Mouse (Mus musculus): Measurements from ENCODE around the gene Tmem167. TPM values are rescaled to one million over a fixed set of nuclear protein-coding genes. Genes with fewer than 3 reads are reported as not detected.
A peak's percentile ranks its signal among the peaks of the same experiment; 100 is the strongest.
"Not testable (repeated sequence)": the region's sequence is repeated elsewhere in the genome, so short reads cannot be mapped to it uniquely, and the experiment has no call there.

The Tmem167 gene
- 48.1 and 50.0 TPM in 2 replicates for polyA plus RNA-seq (2016; fragmentation: Nextera tagmentation; extraction: Ambion mirVana)

DNA sequence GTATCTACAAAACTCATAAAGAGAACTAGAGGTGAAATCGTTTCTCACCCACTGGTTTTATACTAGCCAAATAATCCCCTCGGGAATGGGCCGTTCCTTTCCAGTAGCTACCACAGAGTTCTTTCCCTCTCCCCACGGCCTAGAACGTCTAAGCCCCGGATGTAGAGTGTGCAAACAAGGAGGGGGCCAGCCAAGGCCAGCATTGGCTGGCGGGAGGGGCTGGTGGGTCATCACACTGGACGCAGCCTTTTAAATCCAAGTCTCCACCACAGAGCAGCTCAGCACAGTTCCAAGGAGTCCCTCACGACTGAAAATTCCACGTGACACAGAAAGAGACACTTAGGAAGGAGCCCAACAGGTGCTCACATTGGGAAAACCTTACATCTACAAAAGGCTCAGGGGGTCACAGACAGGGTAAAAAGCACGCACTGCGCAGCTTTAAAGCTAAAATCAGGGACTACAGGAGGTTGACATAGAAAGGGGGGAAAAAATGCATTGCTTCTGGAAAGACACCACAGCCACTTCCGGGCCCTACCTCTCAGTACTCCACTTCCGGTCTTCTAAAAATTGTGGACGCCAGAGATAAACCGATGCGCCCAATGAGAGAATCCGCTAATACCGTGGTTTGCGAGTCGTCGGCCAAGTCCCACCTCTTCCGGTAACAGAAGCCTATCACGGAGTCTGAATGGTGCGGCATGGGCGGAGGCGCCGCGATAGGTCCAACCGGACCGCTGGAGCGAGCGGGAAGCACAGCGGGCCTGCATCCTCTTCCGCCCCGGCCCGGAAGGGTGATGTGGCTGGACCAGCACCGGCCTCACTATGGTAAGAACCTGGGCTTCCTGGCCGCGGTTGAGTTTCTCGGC lies at the start of gene Tmem167, which contains the start of gene Xrcc4:
TSS of gene Tmem167 (plus strand) at position 162 of the 863 bp plus-strand sequence.
TSS of gene Xrcc4 (minus strand) at position 647 of the 863 bp plus-strand sequence.
- Histone ChIP-seq H3K27ac (ENCODE audit: poor library complexity, severe bottlenecking) (peak within 1 kb of the TSS; percentile 77), H3K9me3 (replicated peaks) (no peaks in the 10 kb centered on the region), H3K27me3 (replicated peaks) (no peaks in the 10 kb centered on the region), H3K4me2 (peak within 1 kb of the TSS; percentile 82), H3K4me1 (replicated peaks) (no peaks in the 10 kb centered on the region; the same call in 1 of the 2 replicates), H3K36me3 (peaks cover 6% of the 10 kb centered on the region; the same call in 1 of the 2 replicates), H3K9ac (peak within 1 kb of the TSS; percentile 81), H3K4me3 (peak within 1 kb of the TSS; percentile 66)
- 3% methylated on average over 41 of the region's 41 CpGs for WGBS
- peak; percentile 99 for ATAC-seq (ENCODE audit: insufficient number of reproducible peaks, low FRiP score)

DNA sequence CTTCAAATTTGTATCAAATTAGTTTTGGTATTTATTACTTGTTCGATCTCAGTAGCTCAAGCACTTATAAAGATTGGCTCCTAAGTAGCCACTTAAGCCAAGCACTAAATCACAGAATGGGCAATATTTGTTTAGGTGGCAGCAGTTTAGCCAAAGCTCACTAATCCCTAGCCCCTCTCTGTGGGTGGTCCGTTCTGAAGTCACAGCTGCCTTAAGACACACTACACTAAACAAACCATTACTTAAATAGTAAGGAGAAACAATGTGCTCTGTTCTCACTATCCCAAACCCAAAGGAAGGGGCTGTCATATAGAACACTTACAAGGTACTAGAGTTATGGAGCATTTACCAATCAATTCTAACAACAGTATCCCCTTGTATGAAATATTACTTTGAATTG lies 49.3 kb upstream of the Tmem167 start:
- Histone ChIP-seq H3K9ac (no peak overlapping the region), H3K27ac (ENCODE audit: poor library complexity, severe bottlenecking) (no peak overlapping the region), H3K27me3 (replicated peaks) (no peaks in the 10 kb centered on the region), H3K36me3 (no peaks in the 10 kb centered on the region), H3K4me2 (no peak overlapping the region), H3K4me3 (no peak overlapping the region), H3K9me3 (replicated peaks) (no peaks in the 10 kb centered on the region), H3K4me1 (replicated peaks) (peaks cover 5% of the 10 kb centered on the region; the same call in 1 of the 2 replicates)
- no peak for ATAC-seq (ENCODE audit: insufficient number of reproducible peaks, low FRiP score)
- 42% methylated on average over 2 of the region's 2 CpGs for WGBS

DNA sequence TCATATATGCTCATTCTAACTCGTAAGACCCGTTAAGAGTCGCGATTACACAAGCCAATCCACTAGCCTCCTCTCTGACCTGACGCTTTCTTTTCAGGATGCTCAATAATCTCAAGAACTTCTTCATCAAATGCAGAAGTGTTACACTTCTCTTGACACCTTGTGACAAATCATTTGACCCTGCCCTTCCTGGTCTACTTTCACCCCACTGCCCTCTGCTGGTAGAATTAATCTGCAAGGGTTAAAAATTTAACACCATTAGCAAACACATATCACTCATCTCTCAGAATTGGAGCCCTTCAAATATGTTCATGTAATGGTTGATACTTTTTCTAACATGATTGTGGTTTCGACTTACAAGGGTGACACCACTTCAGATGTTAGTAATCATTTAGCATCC lies 37.2 kb upstream of the Tmem167 start:
- Histone ChIP-seq H3K27me3 (replicated peaks) (no peaks in the 10 kb centered on the region), H3K4me3 (no peak overlapping the region), H3K9me3 (replicated peaks) (no peaks in the 10 kb centered on the region), H3K9ac (no peak overlapping the region), H3K4me2 (no peak overlapping the region), H3K27ac (ENCODE audit: poor library complexity, severe bottlenecking) (no peak overlapping the region), H3K36me3 (peaks cover 6% of the 10 kb centered on the region; the same call in 1 of the 2 replicates), H3K4me1 (replicated peaks) (peaks cover 4% of the 10 kb centered on the region; the same call in 1 of the 2 replicates)
- 56% methylated on average over 6 of the region's 6 CpGs for WGBS
- no peak for ATAC-seq (ENCODE audit: insufficient number of reproducible peaks, low FRiP score)

DNA sequence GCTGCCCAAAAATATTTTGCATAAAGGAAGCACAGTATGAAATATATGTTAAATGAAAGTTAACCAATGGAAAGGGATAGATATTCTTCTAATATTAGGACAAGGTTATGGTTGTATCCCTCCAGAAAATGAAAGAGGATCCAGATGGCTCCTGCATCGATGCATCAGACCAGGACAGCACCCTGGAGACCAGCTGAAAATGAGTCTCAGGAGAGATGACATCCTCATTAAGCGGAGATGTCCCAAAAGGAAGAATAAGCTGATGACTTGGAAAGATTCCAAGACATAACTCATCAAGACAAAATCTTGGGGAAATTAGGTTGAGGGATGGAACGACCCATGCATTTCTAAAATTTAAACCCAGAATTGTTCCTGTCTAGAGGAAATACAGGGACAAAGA lies 36.5 kb upstream of the Tmem167 start:
- Histone ChIP-seq H3K4me2 (no peak overlapping the region), H3K27ac (ENCODE audit: poor library complexity, severe bottlenecking) (no peak overlapping the region), H3K4me1 (replicated peaks) (peaks cover 4% of the 10 kb centered on the region; the same call in 1 of the 2 replicates), H3K9ac (no peak overlapping the region), H3K9me3 (replicated peaks) (no peaks in the 10 kb centered on the region), H3K27me3 (replicated peaks) (no peaks in the 10 kb centered on the region), H3K36me3 (peaks cover 6% of the 10 kb centered on the region; the same call in 1 of the 2 replicates), H3K4me3 (no peak overlapping the region)
- 81% methylated on average over 3 of the region's 3 CpGs for WGBS
- ATAC-seq (ENCODE audit: insufficient number of reproducible peaks, low FRiP score) = no peak

DNA sequence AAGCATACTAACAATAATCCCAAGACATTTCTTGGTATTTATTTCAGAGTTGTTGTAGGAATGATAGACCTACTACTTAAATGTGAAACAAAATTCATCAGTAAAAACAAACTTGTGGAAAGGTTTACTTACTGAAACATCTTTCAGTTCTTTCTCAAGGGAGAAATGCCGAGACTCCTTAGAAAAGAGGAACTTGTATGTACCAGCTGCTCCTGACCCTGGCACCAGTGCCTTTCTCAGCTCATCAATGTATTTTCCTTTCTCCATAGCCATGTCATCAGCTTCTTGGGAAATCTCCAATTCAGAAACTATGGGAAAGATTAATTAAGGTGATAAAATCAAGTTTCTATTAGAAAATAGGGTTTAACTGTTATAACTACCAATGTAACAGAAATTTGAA lies 27.0 kb upstream of the Tmem167 start:
- no peak for ATAC-seq (ENCODE audit: insufficient number of reproducible peaks, low FRiP score)
- no peaks in the 10 kb centered on the region for H3K4me1 ChIP-seq (replicated peaks)
- H3K4me3 ChIP-seq = no peak overlapping the region
- H3K27me3 ChIP-seq (replicated peaks) = no peaks in the 10 kb centered on the region
- no peaks in the 10 kb centered on the region for H3K9me3 ChIP-seq (replicated peaks)
- H3K27ac ChIP-seq (ENCODE audit: poor library complexity, severe bottlenecking) = no peak overlapping the region
- 76% methylated on average over 1 of the region's 1 CpGs for WGBS
- no peak overlapping the region for H3K9ac ChIP-seq
- no peaks in the 10 kb centered on the region for H3K36me3 ChIP-seq
- no peak overlapping the region for H3K4me2 ChIP-seq

DNA sequence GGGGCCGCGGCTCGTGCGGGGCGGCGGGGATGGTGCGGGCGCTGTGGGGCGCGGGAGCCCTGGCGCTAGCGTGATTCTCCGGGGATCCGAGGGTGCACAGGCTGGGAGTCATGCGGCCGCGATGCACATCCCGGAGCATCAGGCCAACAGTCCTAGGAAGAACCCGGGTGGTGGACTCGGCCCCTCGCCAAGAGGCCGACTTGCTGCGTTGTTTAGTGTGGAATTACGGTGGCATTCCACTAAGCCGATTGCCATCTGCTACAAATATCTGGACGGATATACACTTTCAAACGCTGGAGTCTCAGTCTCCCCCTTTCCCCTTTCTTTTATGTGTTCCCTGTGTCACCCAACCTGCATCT lies 881 bp downstream of the Tmem167 start:
- peak overlapping the region; percentile 66 for H3K4me3 ChIP-seq
- peak overlapping the region; percentile 63 for H3K27ac ChIP-seq (ENCODE audit: poor library complexity, severe bottlenecking)
- peak overlapping the region; percentile 70 for H3K4me2 ChIP-seq
- peaks cover 6% of the 10 kb centered on the region; the same call in 1 of the 2 replicates for H3K36me3 ChIP-seq
- under 1% methylated on average over 27 of the region's 27 CpGs for WGBS
- peak overlapping the region; percentile 81 for H3K9ac ChIP-seq
- peak; percentile 77 for ATAC-seq (ENCODE audit: insufficient number of reproducible peaks, low FRiP score)
- H3K9me3 ChIP-seq (replicated peaks) = no peaks in the 10 kb centered on the region
- no peaks in the 10 kb centered on the region; the same call in 1 of the 2 replicates for H3K4me1 ChIP-seq (replicated peaks)
- no peaks in the 10 kb centered on the region for H3K27me3 ChIP-seq (replicated peaks)

DNA sequence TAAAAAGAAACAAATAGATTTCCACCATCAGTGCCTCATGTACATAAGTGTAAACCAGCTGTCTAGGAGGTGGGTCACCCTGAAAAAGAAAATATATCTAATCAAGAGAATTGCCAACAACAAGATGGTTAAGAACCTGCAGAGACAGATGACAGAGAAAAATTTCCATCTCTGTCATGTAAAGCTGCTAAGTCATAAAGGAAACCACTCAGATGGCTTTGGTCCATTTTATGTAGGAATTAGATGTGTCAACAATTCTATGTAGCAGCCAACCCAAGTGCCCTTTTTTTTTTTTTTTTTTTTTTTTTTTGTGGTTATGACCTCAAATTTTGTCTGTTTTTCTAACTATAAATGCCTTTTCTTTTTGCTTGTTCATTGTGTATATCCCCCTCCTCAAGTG lies 12.6 kb downstream of the Tmem167 start:
- ATAC-seq (ENCODE audit: insufficient number of reproducible peaks, low FRiP score) = no peak
- Histone ChIP-seq H3K9ac (no peak overlapping the region), H3K4me3 (no peak overlapping the region), H3K36me3 (peaks cover 40% of the 10 kb centered on the region), H3K9me3 (replicated peaks) (no peaks in the 10 kb centered on the region), H3K4me1 (replicated peaks) (no peaks in the 10 kb centered on the region), H3K27me3 (replicated peaks) (no peaks in the 10 kb centered on the region), H3K27ac (ENCODE audit: poor library complexity, severe bottlenecking) (no peak overlapping the region), H3K4me2 (no peak overlapping the region)

DNA sequence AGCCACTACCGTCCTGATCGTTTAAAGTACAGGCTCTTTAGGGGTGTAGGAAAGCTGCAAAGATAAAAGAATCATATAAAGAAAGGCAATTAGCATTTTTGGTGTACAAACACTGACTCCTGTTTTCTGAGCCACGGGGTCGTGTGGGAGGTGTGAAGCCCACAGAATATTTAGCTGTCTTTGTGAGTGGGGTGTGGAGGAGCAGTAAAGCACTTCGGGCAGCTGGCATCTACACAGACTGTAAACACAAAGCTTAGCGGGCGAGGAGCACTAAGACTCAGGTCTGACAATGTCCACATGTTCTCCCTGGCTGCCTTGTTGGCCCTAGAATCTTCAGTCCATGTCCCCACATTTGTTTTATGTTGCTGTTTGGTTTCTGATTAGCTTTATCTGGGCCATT lies 17.2 kb downstream of the Tmem167 start:
- Histone ChIP-seq H3K27ac (ENCODE audit: poor library complexity, severe bottlenecking) (no peak overlapping the region), H3K9me3 (replicated peaks) (no peaks in the 10 kb centered on the region), H3K36me3 (peaks cover 35% of the 10 kb centered on the region), H3K27me3 (replicated peaks) (no peaks in the 10 kb centered on the region), H3K4me1 (replicated peaks) (no peaks in the 10 kb centered on the region), H3K4me2 (no peak overlapping the region), H3K4me3 (no peak overlapping the region), H3K9ac (no peak overlapping the region)
- ATAC-seq (ENCODE audit: insufficient number of reproducible peaks, low FRiP score) = no peak
- WGBS = 91% methylated on average over 7 of the region's 7 CpGs

DNA sequence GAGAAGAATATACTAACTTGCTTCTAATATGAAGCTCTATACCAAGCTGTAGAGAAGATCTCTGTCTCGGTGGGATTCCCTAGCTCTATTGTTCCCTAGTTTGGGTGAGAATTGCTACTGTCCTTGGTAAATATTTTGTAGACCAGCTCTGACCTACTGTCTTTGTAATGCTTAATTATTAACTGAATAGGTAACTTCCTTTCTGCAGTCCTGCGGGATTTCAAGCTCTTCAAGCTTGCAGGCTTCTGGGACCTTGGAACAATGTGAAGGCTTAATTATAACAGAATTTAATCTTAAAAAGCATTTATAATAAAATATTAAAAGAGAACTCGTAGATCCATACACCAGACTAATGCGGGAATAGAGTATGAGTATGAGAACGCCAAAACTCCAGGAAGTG lies 19.8 kb downstream of the Tmem167 start:
- H3K27ac ChIP-seq (ENCODE audit: poor library complexity, severe bottlenecking); H3K9me3 ChIP-seq (replicated peaks); H3K4me1 ChIP-seq (replicated peaks); ATAC-seq (ENCODE audit: insufficient number of reproducible peaks, low FRiP score); H3K27me3 ChIP-seq (replicated peaks); H3K4me2 ChIP-seq; H3K9ac ChIP-seq; H3K4me3 ChIP-seq: not testable (repeated sequence)
- H3K36me3 ChIP-seq = peaks cover 23% of the 10 kb centered on the region
- WGBS = 92% methylated on average over 5 of the region's 5 CpGs

DNA sequence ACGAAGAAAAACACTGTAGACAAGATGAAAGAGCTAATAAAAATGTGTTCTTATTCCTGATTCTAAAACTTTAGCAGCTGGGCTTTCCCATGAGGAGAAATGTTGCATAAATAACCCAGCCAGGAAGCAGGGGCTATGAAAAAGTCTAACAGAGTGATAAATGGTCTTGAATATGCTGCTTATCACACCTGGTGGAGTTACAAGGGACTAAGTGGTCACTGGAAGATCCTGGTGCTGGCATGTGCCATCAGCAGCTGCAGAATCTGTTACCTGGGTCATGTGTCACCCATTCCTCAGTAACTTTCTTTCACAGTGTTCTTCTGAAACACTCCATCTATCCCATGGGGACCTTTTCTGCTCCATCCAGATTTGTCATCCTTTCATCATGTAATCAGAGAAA lies 22.8 kb downstream of the Tmem167 start:
- Histone ChIP-seq H3K4me1 (replicated peaks) (no peaks in the 10 kb centered on the region), H3K9me3 (replicated peaks) (no peaks in the 10 kb centered on the region), H3K4me3 (no peak overlapping the region), H3K4me2 (no peak overlapping the region), H3K36me3 (no peaks in the 10 kb centered on the region), H3K27ac (ENCODE audit: poor library complexity, severe bottlenecking) (no peak overlapping the region), H3K9ac (no peak overlapping the region), H3K27me3 (replicated peaks) (no peaks in the 10 kb centered on the region)
- ATAC-seq (ENCODE audit: insufficient number of reproducible peaks, low FRiP score) = no peak
- whole genome bisulfite sequencing = 86% methylated on average over 1 of the region's 1 CpGs

DNA sequence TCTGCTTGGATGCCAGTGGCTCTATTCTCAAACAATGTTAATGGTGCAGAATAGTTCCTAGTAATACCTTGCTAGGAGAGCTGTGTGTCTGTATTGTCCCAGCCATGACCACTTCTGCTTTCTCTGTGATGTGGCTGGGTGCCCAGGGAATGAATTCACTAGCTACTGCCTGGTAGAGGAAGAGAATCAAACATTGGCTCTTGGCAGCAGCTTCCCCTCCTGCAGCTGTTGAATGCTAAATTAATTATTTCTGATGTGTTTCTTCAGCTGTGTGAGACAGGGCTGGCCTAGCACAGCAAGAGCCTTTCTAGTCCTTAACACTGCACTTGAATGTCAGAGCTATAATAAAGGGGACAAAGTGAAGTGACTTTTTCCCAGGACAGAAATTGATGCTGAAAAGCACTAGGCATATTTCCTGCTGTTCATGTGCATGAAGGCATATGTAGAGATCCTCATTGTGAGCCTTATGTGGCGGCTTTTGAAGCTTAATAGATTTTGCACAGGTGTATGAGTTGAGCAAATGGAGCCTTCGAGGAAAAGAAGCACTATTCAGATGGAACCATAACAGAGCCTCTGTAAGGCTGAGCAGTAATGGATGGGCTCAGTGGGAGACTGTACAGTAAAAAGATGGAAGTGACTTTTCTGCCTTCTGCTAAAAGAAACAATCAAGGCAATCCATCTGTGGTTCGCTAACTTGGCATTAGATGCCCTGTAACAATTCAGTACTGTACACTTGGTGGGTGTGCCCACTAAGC lies 47.4 kb downstream of the Tmem167 start:
- no peaks in the 10 kb centered on the region for H3K4me1 ChIP-seq (replicated peaks)
- 78% methylated on average over 3 of the region's 3 CpGs for WGBS
- no peak overlapping the region for H3K4me3 ChIP-seq
- ATAC-seq (ENCODE audit: insufficient number of reproducible peaks, low FRiP score) = no peak
- H3K9me3 ChIP-seq (replicated peaks) = no peaks in the 10 kb centered on the region
- no peak overlapping the region for H3K27ac ChIP-seq (ENCODE audit: poor library complexity, severe bottlenecking)
- no peaks in the 10 kb centered on the region for H3K27me3 ChIP-seq (replicated peaks)
- H3K9ac ChIP-seq = no peak overlapping the region
- no peak overlapping the region for H3K4me2 ChIP-seq
- H3K36me3 ChIP-seq = no peaks in the 10 kb centered on the region
